Mouse (Mus musculus) forebrain, embryonic 12.5 days (tissue): ENCODE results near the gene Cdk18. TPM values are rescaled to one million over a fixed set of nuclear protein-coding genes. Genes with fewer than 3 reads are reported as not detected.

Experiments
- ATAC-seq: fragments of 200-750 bp; cut with Nextera tagmentation; 2 replicates; pipeline ENCODE4 v1.8.0; 2017; ENCODE audit warnings: moderate TSS enrichment; ENCODE audit not compliant: low FRiP score
- H3K27ac ChIP-seq: fragments of 300-500 bp; sonication (generic); 2 replicates; pipeline ENCODE4 v1.5.1; 2016; ENCODE audit warnings: mild to moderate bottlenecking
- H3K27me3 ChIP-seq: fragments of 300-500 bp; sonication (generic); 2 replicates; pipeline ENCODE4 v1.6.1; 2016; ENCODE audit warnings: mild to moderate bottlenecking
- H3K36me3 ChIP-seq: fragments of 300-500 bp; sonication (generic); replicated peaks from 2 replicates; pipeline ENCODE4 v1.6.1; 2016; ENCODE audit warnings: mild to moderate bottlenecking
- H3K4me1 ChIP-seq: fragments of 300-500 bp; sonication (generic); 2 replicates; pipeline ENCODE4 v1.6.1; 2016
- H3K4me2 ChIP-seq: fragments of 300-500 bp; sonication (generic); 2 replicates; pipeline ENCODE4 v1.6.1; 2016; ENCODE audit warnings: mild to moderate bottlenecking, moderate library complexity
- H3K4me3 ChIP-seq: fragments of 300-500 bp; sonication (generic); replicated peaks from 2 replicates; pipeline ENCODE4 v1.5.1; 2016; ENCODE audit warnings: mild to moderate bottlenecking
- H3K9ac ChIP-seq: fragments of 300-500 bp; sonication (generic); 2 replicates; pipeline ENCODE4 v1.6.1; 2016; ENCODE audit warnings: mild to moderate bottlenecking
- H3K9me3 ChIP-seq: fragments of 300-500 bp; sonication (generic); 2 replicates; pipeline ENCODE4 v1.6.1; 2016
- WGBS: fragments of 180-500 bp; shearing (Covaris S2); methylation state at CpG from one replicate; pipeline ENCODE4 v1.1.7; 2016; 5-methylcytosine and 5-hydroxymethylcytosine counted together
- polyA plus RNA-seq: library from polyadenylated mRNA; unstranded; fragments of >200 nt; fragmentation: Nextera tagmentation; extraction: Ambion mirVana; gene quantifications from 2 replicates; pipeline ENCODE4 v1.2.1, GENCODE M21; 2016

Gene Cdk18
- polyA plus RNA-seq, 1 experiment from 2014 or later, result 1.0 TPM

GRCm38 (mm10) chr1:132067261-132068255 lies 71.9 kb downstream of the Cdk18 start, which contains the start of gene Mfsd4a:
Gene Mfsd4a (minus strand): TSS chr1:132068062.
- ATAC-seq, result peak; percentile 55

GRCm38 (mm10) chr1:132065475-132066172 lies 73.9 kb downstream of the Cdk18 start:
- no peaks in the 10 kb centered on the region for H3K36me3 ChIP-seq
- no peak for ATAC-seq
- H3K4me3 ChIP-seq, result no peak overlapping the region
- no peaks in the 10 kb centered on the region for H3K9me3 ChIP-seq
- WGBS, result 78% methylated on average over 8 of the region's 8 CpGs
- H3K27ac ChIP-seq, result no peak overlapping the region
- H3K27me3 ChIP-seq, result peaks cover 47% of the 10 kb centered on the region
- H3K4me1 ChIP-seq, result peaks cover 13% of the 10 kb centered on the region
- H3K9ac ChIP-seq, result no peak overlapping the region
- no peak overlapping the region for H3K4me2 ChIP-seq

More at GRCm38 (mm10) chr1:132067261-132068255, 71.9 kb downstream of the Cdk18 start, which contains the start of gene Mfsd4a:
- Histone ChIP-seq H3K27ac (no peak within 1 kb of the TSS), H3K4me3 (peak within 1 kb of the TSS; percentile 49), H3K9ac (peak within 1 kb of the TSS; percentile 57), H3K36me3 (no peaks in the 10 kb centered on the region), H3K27me3 (peaks cover 49% of the 10 kb centered on the region), H3K4me1 (peaks cover 13% of the 10 kb centered on the region), H3K4me2 (peak within 1 kb of the TSS; percentile 97), H3K9me3 (no peaks in the 10 kb centered on the region)
- 3% methylated on average over 69 of the region's 80 CpGs for WGBS

GRCm38 (mm10) chr1:132065001-132065400 lies 74.5 kb downstream of the Cdk18 start:
- peaks cover 45% of the 10 kb centered on the region for H3K27me3 ChIP-seq
- H3K9me3 ChIP-seq, result no peaks in the 10 kb centered on the region
- WGBS, result 34% methylated on average over 1 of the region's 1 CpGs
- peaks cover 13% of the 10 kb centered on the region for H3K4me1 ChIP-seq
- no peak overlapping the region for H3K27ac ChIP-seq
- H3K4me2 ChIP-seq, result no peak overlapping the region
- H3K4me3 ChIP-seq, result no peak overlapping the region
- no peak overlapping the region for H3K9ac ChIP-seq
- ATAC-seq, result no peak
- H3K36me3 ChIP-seq, result no peaks in the 10 kb centered on the region

- no peak overlapping the region for H3K4me2 ChIP-seq
- no peak for ATAC-seq
- no peak overlapping the region for H3K4me3 ChIP-seq
- no peak overlapping the region for H3K9ac ChIP-seq
- H3K9me3 ChIP-seq, result no peaks in the 10 kb centered on the region
- peaks cover 29% of the 10 kb centered on the region for H3K27me3 ChIP-seq
- no peaks in the 10 kb centered on the region for H3K36me3 ChIP-seq
- 82% methylated on average over 4 of the region's 4 CpGs for WGBS
- no peak overlapping the region for H3K27ac ChIP-seq
- peaks cover 12% of the 10 kb centered on the region for H3K4me1 ChIP-seq
These were observed 76.4 kb downstream of the Cdk18 start for GRCm38 (mm10) chr1:132063096-132063495.

Other genes with a start within 250 kb of the Cdk18 start
- gene Nucks1, start 229.2 kb downstream of the Cdk18 start, polyA plus RNA-seq, result 129 and 137 TPM in 2 replicates
- gene Slc45a3, start 176.7 kb downstream of the Cdk18 start, polyA plus RNA-seq, result 4.9 and 6.4 TPM in 2 replicates
- 16.9 and 19.9 TPM in 2 replicates for gene Elk4, start 132.1 kb downstream of the Cdk18 start, polyA plus RNA-seq
- 14.2 and 16.0 TPM in 2 replicates for gene Mfsd4a, start 71.6 kb downstream of the Cdk18 start, polyA plus RNA-seq
- 12.3 and 14.7 TPM in 2 replicates for gene Lemd1, start 51.7 kb upstream of the Cdk18 start, polyA plus RNA-seq
- gene AC124108.1, start 51.8 kb upstream of the Cdk18 start, polyA plus RNA-seq, result 5.0 and 5.7 TPM in 2 replicates
- gene Gm10188, start 90.1 kb upstream of the Cdk18 start, polyA plus RNA-seq, result 0.38 and 0.59 TPM in 2 replicates
- 1.7 TPM in 2 replicates for gene Klhdc8a, start 158.9 kb upstream of the Cdk18 start, polyA plus RNA-seq
- gene Nuak2, start 176.4 kb upstream of the Cdk18 start, polyA plus RNA-seq, result 49.9 and 54.0 TPM in 2 replicates